Mouse (Mus musculus) forebrain, embryonic 15.5 days (tissue): ENCODE measurements around the gene Flad1. TPM values are rescaled to one million over a fixed set of nuclear protein-coding genes. Genes with fewer than 3 reads are reported as not detected.
A peak's percentile ranks its signal among the peaks of the same experiment; 100 is the strongest.

Experiments used
- ATAC-seq: fragments of 200-750 bp; cut with Nextera tagmentation; replicated peaks from 2 replicates; pipeline ENCODE4 v1.8.0; 2017; ENCODE audit warnings: mild to moderate bottlenecking, moderate TSS enrichment, moderate library complexity
- H3K27ac ChIP-seq: fragments of 300-500 bp; sonication (generic); replicated peaks from 2 replicates; pipeline ENCODE4 v1.5.1; 2015; ENCODE audit warnings: mild to moderate bottlenecking, inconsistent platforms
- H3K27me3 ChIP-seq: fragments of 300-500 bp; sonication (generic); 2 replicates; pipeline ENCODE4 v1.6.1; 2015; ENCODE audit warnings: inconsistent platforms
- H3K36me3 ChIP-seq: fragments of 300-500 bp; sonication (generic); 2 replicates; pipeline ENCODE4 v1.6.1; 2015; ENCODE audit warnings: mild to moderate bottlenecking, inconsistent platforms
- H3K4me1 ChIP-seq: fragments of 300-500 bp; sonication (generic); 2 replicates; pipeline ENCODE4 v1.6.1; 2015; ENCODE audit warnings: inconsistent platforms
- H3K4me2 ChIP-seq: fragments of 300-500 bp; sonication (generic); replicated peaks from 2 replicates; pipeline ENCODE4 v1.6.1; 2015; ENCODE audit warnings: mild to moderate bottlenecking, inconsistent platforms
- H3K4me3 ChIP-seq: fragments of 300-500 bp; sonication (generic); 2 replicates; pipeline ENCODE4 v1.5.1; 2015; ENCODE audit warnings: mild to moderate bottlenecking, inconsistent platforms
- H3K9ac ChIP-seq: fragments of 300-500 bp; sonication (generic); replicated peaks from 2 replicates; pipeline ENCODE4 v1.6.1; 2015; ENCODE audit warnings: mild to moderate bottlenecking, inconsistent platforms
- H3K9me3 ChIP-seq: fragments of 300-500 bp; sonication (generic); 2 replicates; pipeline ENCODE4 v1.6.1; 2016; ENCODE audit warnings: inconsistent platforms
- WGBS: fragments of 180-500 bp; shearing (Covaris S2); methylation state at CpG from one replicate; pipeline ENCODE4 v1.1.7; 2015; ENCODE audit warnings: mixed read lengths; 5-methylcytosine and 5-hydroxymethylcytosine counted together
- polyA plus RNA-seq: library from polyadenylated mRNA; unstranded; fragments of >200 nt; fragmentation: Nextera tagmentation; extraction: Ambion mirVana; gene quantifications from 2 replicates; pipeline ENCODE4 v1.2.1, GENCODE M21; 2015

The Flad1 gene
- polyA plus RNA-seq, 1 experiment from 2014 or later = 42.0 TPM

GRCm38 (mm10) chr3:89391663-89392511, 19.8 kb downstream of the Flad1 start:
- peak overlapping the region; percentile 94 for H3K4me2 ChIP-seq
- peak overlapping the region; percentile 48 for H3K9ac ChIP-seq
- no peaks in the 10 kb centered on the region for H3K9me3 ChIP-seq
- H3K4me3 ChIP-seq = peak overlapping the region; percentile 46
- WGBS = 1% methylated on average over 55 of the region's 56 CpGs
- H3K27ac ChIP-seq = no peak overlapping the region
- peaks cover 72% of the 10 kb centered on the region for H3K4me1 ChIP-seq
- peaks cover 5% of the 10 kb centered on the region; the same call in 1 of the 2 replicates for H3K27me3 ChIP-seq
- ATAC-seq = no peak
- H3K36me3 ChIP-seq = no peaks in the 10 kb centered on the region

- Histone ChIP-seq H3K9ac (0 out of 2 replicates have a peak overlapping the region, but pooled peaks have one; percentile 48), H3K4me3 (peak overlapping the region; percentile 46), H3K36me3 (no peaks in the 10 kb centered on the region), H3K4me1 (peaks cover 64% of the 10 kb centered on the region), H3K4me2 (peak overlapping the region; percentile 94), H3K27me3 (peaks cover 2% of the 10 kb centered on the region; the same call in 1 of the 2 replicates), H3K9me3 (no peaks in the 10 kb centered on the region), H3K27ac (no peak overlapping the region)
- ATAC-seq = no peak
- WGBS = 8% methylated on average over 16 of the region's 19 CpGs
Observed at GRCm38 (mm10) chr3:89390699-89391662, 20.7 kb downstream of the Flad1 start.

GRCm38 (mm10) chr3:89390111-89390515, 21.6 kb downstream of the Flad1 start:
- Histone ChIP-seq H3K4me1 (peaks cover 57% of the 10 kb centered on the region), H3K4me2 (no peak overlapping the region), H3K4me3 (no peak overlapping the region), H3K9ac (no peak overlapping the region), H3K27me3 (no peaks in the 10 kb centered on the region; the same call in 1 of the 2 replicates), H3K9me3 (no peaks in the 10 kb centered on the region), H3K36me3 (no peaks in the 10 kb centered on the region), H3K27ac (no peak overlapping the region)
- ATAC-seq = no peak
- 38% methylated on average over 5 of the region's 5 CpGs for WGBS

- Histone ChIP-seq H3K27me3 (no peaks in the 10 kb centered on the region; the same call in 1 of the 2 replicates), H3K4me2 (no peak overlapping the region), H3K4me3 (no peak overlapping the region), H3K9ac (no peak overlapping the region), H3K9me3 (no peaks in the 10 kb centered on the region), H3K27ac (no peak overlapping the region), H3K36me3 (no peaks in the 10 kb centered on the region), H3K4me1 (peaks cover 47% of the 10 kb centered on the region)
- ATAC-seq = peak; percentile 47
- WGBS = 74% methylated on average over 5 of the region's 6 CpGs
Observed at GRCm38 (mm10) chr3:89388901-89389740, 22.5 kb downstream of the Flad1 start.

GRCm38 (mm10) chr3:89388134-89388881, 23.4 kb downstream of the Flad1 start:
- ATAC-seq = peak; percentile 23; the same call in 1 of the 2 replicates
- Histone ChIP-seq H3K9ac (no peak overlapping the region), H3K4me3 (no peak overlapping the region), H3K4me1 (peaks cover 41% of the 10 kb centered on the region), H3K27me3 (no peaks in the 10 kb centered on the region; the same call in 1 of the 2 replicates), H3K9me3 (no peaks in the 10 kb centered on the region), H3K36me3 (no peaks in the 10 kb centered on the region), H3K4me2 (no peak overlapping the region), H3K27ac (no peak overlapping the region)
- WGBS = 59% methylated on average over 11 of the region's 11 CpGs

GRCm38 (mm10) chr3:89387632-89388031, 24.0 kb downstream of the Flad1 start:
- 78% methylated on average over 11 of the region's 11 CpGs for WGBS
- H3K4me2 ChIP-seq = no peak overlapping the region
- H3K27ac ChIP-seq = no peak overlapping the region
- H3K4me3 ChIP-seq = no peak overlapping the region
- ATAC-seq = no peak; the same call in 1 of the 2 replicates
- H3K4me1 ChIP-seq = peaks cover 36% of the 10 kb centered on the region
- no peak overlapping the region for H3K9ac ChIP-seq
- H3K27me3 ChIP-seq = no peaks in the 10 kb centered on the region; the same call in 1 of the 2 replicates
- no peaks in the 10 kb centered on the region for H3K9me3 ChIP-seq
- H3K36me3 ChIP-seq = no peaks in the 10 kb centered on the region

- Histone ChIP-seq H3K4me2 (no peak overlapping the region), H3K27ac (no peak overlapping the region), H3K27me3 (no peaks in the 10 kb centered on the region), H3K9ac (no peak overlapping the region), H3K4me3 (no peak overlapping the region), H3K9me3 (no peaks in the 10 kb centered on the region), H3K36me3 (no peaks in the 10 kb centered on the region), H3K4me1 (peaks cover 27% of the 10 kb centered on the region)
- 54% methylated on average over 17 of the region's 17 CpGs for WGBS
- no peak for ATAC-seq
Observed at GRCm38 (mm10) chr3:89386438-89387420, 24.9 kb downstream of the Flad1 start.

GRCm38 (mm10) chr3:89385451-89385850, 26.2 kb downstream of the Flad1 start:
- Histone ChIP-seq H3K4me2 (no peak overlapping the region), H3K9me3 (no peaks in the 10 kb centered on the region), H3K27ac (no peak overlapping the region), H3K4me3 (no peak overlapping the region), H3K36me3 (no peaks in the 10 kb centered on the region), H3K9ac (no peak overlapping the region), H3K4me1 (peaks cover 15% of the 10 kb centered on the region), H3K27me3 (no peaks in the 10 kb centered on the region)
- ATAC-seq = no peak
- 46% methylated on average over 11 of the region's 11 CpGs for WGBS

GRCm38 (mm10) chr3:89384331-89385076, 27.2 kb downstream of the Flad1 start:
- Histone ChIP-seq H3K4me3 (no peak overlapping the region), H3K27me3 (no peaks in the 10 kb centered on the region), H3K9me3 (no peaks in the 10 kb centered on the region), H3K27ac (no peak overlapping the region), H3K4me1 (peaks cover 11% of the 10 kb centered on the region), H3K36me3 (no peaks in the 10 kb centered on the region), H3K9ac (no peak overlapping the region), H3K4me2 (no peak overlapping the region)
- no peak for ATAC-seq
- WGBS = 49% methylated on average over 12 of the region's 12 CpGs
